Mouse (Mus musculus) neural tube, embryonic 13.5 days (tissue): ENCODE data around the gene Bcas3. TPM values are rescaled to one million over a fixed set of nuclear protein-coding genes. Genes with fewer than 3 reads are reported as not detected.

Experiments
- ATAC-seq: fragments of 200-750 bp; cut with Nextera tagmentation; 2 replicates; pipeline ENCODE4 v1.8.0; 2017; ENCODE audit warnings: low read depth, mild to moderate bottlenecking, moderate TSS enrichment, moderate library complexity
- H3K27ac ChIP-seq: fragments of 300-500 bp; sonication (generic); replicated peaks from 2 replicates; pipeline ENCODE4 v1.5.1; 2015; ENCODE audit warnings: moderate library complexity, mild to moderate bottlenecking, inconsistent platforms
- H3K27me3 ChIP-seq: fragments of 300-500 bp; sonication (generic); 2 replicates; pipeline ENCODE4 v1.6.1; 2015; ENCODE audit warnings: mild to moderate bottlenecking, inconsistent platforms
- H3K36me3 ChIP-seq: fragments of 300-500 bp; sonication (generic); 2 replicates; pipeline ENCODE4 v1.6.1; 2015; ENCODE audit warnings: mild to moderate bottlenecking, inconsistent platforms
- H3K4me1 ChIP-seq: fragments of 300-500 bp; sonication (generic); replicated peaks from 2 replicates; pipeline ENCODE4 v1.6.1; 2015; ENCODE audit warnings: inconsistent platforms
- H3K4me2 ChIP-seq: fragments of 300-500 bp; sonication (generic); 2 replicates; pipeline ENCODE4 v1.6.1; 2015; ENCODE audit warnings: inconsistent platforms, mild to moderate bottlenecking, moderate library complexity
- H3K4me3 ChIP-seq: fragments of 300-500 bp; sonication (generic); 2 replicates; pipeline ENCODE4 v1.5.1; 2015; ENCODE audit warnings: mild to moderate bottlenecking, inconsistent platforms
- H3K9ac ChIP-seq: fragments of 300-500 bp; sonication (generic); 2 replicates; pipeline ENCODE4 v1.6.1; 2015; ENCODE audit warnings: moderate library complexity, mild to moderate bottlenecking, inconsistent platforms
- H3K9me3 ChIP-seq: fragments of 300-500 bp; sonication (generic); 2 replicates; pipeline ENCODE4 v1.6.1; 2016; ENCODE audit warnings: inconsistent platforms
- WGBS: fragments of 180-500 bp; shearing (Covaris S2); methylation state at CpG from one replicate; pipeline ENCODE4 v1.1.7; 2015; 5-methylcytosine and 5-hydroxymethylcytosine counted together
- polyA plus RNA-seq: library from polyadenylated mRNA; unstranded; fragments of >200 nt; fragmentation: Nextera tagmentation; extraction: Ambion mirVana; gene quantifications from 2 replicates; pipeline ENCODE4 v1.2.1, GENCODE M21; 2015

Bcas3 gene
- polyA plus RNA-seq, 1 experiment from 2014 or later, result 37.7 TPM

- Histone ChIP-seq H3K4me3 (peak overlapping the region; percentile 42), H3K4me1 (peaks cover 46% of the 10 kb centered on the region), H3K9me3 (no peaks in the 10 kb centered on the region), H3K27ac (no peak overlapping the region), H3K27me3 (peaks cover 95% of the 10 kb centered on the region), H3K4me2 (peak overlapping the region; percentile 74), H3K9ac (no peak overlapping the region; the same call in 1 of the 2 replicates), H3K36me3 (no peaks in the 10 kb centered on the region)
- no peak for ATAC-seq
- 4% methylated on average over 24 of the region's 24 CpGs for WGBS
These were observed 489.8 kb downstream of the Bcas3 start for GRCm38 (mm10) chr11:85842596-85843346.

GRCm38 (mm10) chr11:85843347-85843692 is 490.4 kb downstream of the Bcas3 start:
- H3K9ac ChIP-seq, result peak overlapping the region; percentile 49
- peak; percentile 24; the same call in 1 of the 2 replicates for ATAC-seq

GRCm38 (mm10) chr11:85844144-85844965 is 491.4 kb downstream of the Bcas3 start:
- Histone ChIP-seq H3K27me3 (peaks cover 86% of the 10 kb centered on the region), H3K4me3 (peak overlapping the region; percentile 42), H3K27ac (0 out of 2 replicates have a peak overlapping the region, but pooled peaks have one; percentile 52), H3K9me3 (no peaks in the 10 kb centered on the region), H3K4me1 (peaks cover 39% of the 10 kb centered on the region), H3K9ac (peak overlapping the region; percentile 54), H3K36me3 (no peaks in the 10 kb centered on the region), H3K4me2 (peak overlapping the region; percentile 74)
- ATAC-seq, result peak; percentile 61
- under 1% methylated on average over 54 of the region's 54 CpGs for whole genome bisulfite sequencing

More at GRCm38 (mm10) chr11:85843347-85843692, 490.4 kb downstream of the Bcas3 start:
- peak overlapping the region; percentile 52 for H3K27ac ChIP-seq
- H3K4me2 ChIP-seq, result peak overlapping the region; percentile 74
- peak overlapping the region; percentile 42 for H3K4me3 ChIP-seq
- H3K4me1 ChIP-seq, result peaks cover 40% of the 10 kb centered on the region
- H3K9me3 ChIP-seq, result no peaks in the 10 kb centered on the region
- under 1% methylated on average over 18 of the region's 18 CpGs for WGBS
- peaks cover 93% of the 10 kb centered on the region for H3K27me3 ChIP-seq
- no peaks in the 10 kb centered on the region for H3K36me3 ChIP-seq

DNA sequence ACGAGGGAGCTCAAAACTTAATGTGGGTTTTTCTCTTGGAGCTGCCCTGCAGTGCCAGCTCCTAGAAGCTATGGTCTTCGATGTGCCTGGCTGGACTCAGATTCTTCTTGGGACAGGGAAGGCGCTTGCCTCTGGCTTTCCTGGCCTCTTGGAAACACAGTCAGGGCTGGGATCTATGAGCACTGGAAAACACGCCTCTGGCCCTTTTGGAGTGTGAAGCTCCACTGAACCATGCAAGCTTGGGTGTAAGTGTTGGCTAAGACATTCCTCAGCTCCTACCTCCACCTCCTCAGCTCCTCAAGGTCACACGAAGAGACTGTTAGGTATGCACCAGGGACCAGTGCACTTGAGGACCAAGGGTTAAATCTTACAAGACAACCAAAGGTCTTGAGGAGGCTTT is 492.0 kb downstream of the Bcas3 start:
- Histone ChIP-seq H3K4me2 (peak overlapping the region; percentile 74), H3K4me3 (no peak overlapping the region), H3K9ac (no peak overlapping the region), H3K27me3 (peaks cover 82% of the 10 kb centered on the region), H3K9me3 (no peaks in the 10 kb centered on the region), H3K4me1 (peaks cover 39% of the 10 kb centered on the region), H3K36me3 (no peaks in the 10 kb centered on the region), H3K27ac (no peak overlapping the region)
- no peak for ATAC-seq
- WGBS, result 25% methylated on average over 5 of the region's 5 CpGs

DNA sequence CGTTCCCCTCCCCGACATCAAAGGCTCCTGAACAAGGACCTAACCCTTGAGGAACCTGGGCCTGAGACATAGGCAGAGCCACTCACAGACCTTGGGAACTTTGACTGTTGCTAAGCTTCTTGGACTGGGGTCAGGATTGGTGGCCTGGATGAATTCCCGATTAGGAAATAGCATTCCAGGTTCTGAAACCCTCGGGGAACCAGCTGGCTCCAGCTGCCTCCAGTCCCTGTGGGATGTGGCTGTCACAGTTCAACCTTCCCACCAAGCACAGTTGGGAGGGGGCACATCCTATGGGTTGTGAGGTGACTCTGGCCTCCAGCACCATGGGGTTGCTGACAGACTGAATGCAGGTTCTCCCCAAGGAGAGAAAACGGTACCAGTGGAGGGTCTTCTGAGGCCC is 493.0 kb downstream of the Bcas3 start:
- Histone ChIP-seq H3K4me2 (no peak overlapping the region), H3K27ac (no peak overlapping the region), H3K36me3 (no peaks in the 10 kb centered on the region), H3K4me3 (no peak overlapping the region), H3K4me1 (peaks cover 31% of the 10 kb centered on the region), H3K27me3 (peaks cover 79% of the 10 kb centered on the region), H3K9me3 (no peaks in the 10 kb centered on the region), H3K9ac (no peak overlapping the region)
- ATAC-seq, result no peak
- WGBS, result 38% methylated on average over 5 of the region's 5 CpGs

DNA sequence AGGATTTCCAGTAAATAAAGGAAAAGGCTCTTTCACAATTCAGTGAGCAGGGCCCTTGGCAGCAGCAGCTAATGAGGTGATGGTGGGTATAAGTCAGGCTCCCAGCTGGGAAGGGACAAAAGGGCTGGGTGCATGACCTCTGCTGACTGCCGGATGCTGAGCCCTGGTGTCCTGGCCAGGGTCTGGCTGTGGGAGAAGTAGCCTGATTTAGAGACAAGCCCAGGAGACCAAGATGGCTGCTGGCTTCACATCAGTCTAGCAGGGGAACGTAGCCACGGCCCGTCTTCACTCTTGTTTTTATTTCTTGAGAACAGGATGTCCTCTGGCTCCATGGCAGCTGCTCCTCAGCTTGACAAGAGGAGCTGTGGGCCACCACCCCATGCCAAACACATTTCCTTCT is 493.5 kb downstream of the Bcas3 start:
- no peak overlapping the region for H3K4me2 ChIP-seq
- no peak overlapping the region for H3K4me3 ChIP-seq
- ATAC-seq, result no peak
- no peak overlapping the region for H3K9ac ChIP-seq
- H3K4me1 ChIP-seq, result peaks cover 27% of the 10 kb centered on the region
- peaks cover 73% of the 10 kb centered on the region for H3K27me3 ChIP-seq
- H3K9me3 ChIP-seq, result no peaks in the 10 kb centered on the region
- WGBS, result 35% methylated on average over 4 of the region's 4 CpGs
- no peak overlapping the region for H3K27ac ChIP-seq
- no peaks in the 10 kb centered on the region for H3K36me3 ChIP-seq

DNA sequence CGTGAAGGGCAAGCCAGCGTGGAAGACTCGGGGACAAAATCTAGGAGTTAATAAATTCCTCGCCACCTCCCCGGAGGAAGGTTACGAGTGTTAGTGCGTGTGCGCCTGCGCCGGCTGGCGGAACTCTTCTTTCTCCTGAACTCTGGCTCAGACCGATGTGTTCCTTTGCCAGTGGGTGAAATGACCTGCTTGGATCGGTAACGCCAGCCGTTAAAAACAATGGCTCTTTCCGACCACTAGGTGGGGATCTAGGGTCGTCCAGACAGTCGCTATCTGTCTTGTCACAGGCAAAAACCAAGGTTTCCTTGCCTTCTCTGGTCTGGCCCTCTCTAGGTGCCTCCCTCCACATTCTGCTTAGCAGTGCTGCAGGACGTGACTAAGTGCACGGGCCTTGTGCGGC is 496.1 kb downstream of the Bcas3 start:
- no peak overlapping the region for H3K27ac ChIP-seq
- H3K36me3 ChIP-seq, result no peaks in the 10 kb centered on the region
- H3K9me3 ChIP-seq, result no peaks in the 10 kb centered on the region
- peak; percentile 67; the same call in 1 of the 2 replicates for ATAC-seq
- H3K9ac ChIP-seq, result 0 out of 2 replicates have a peak overlapping the region, but pooled peaks have one; percentile 39
- peaks cover 6% of the 10 kb centered on the region for H3K4me1 ChIP-seq
- peak overlapping the region; percentile 30 for H3K4me3 ChIP-seq
- H3K27me3 ChIP-seq, result peaks cover 48% of the 10 kb centered on the region
- 2% methylated on average over 21 of the region's 21 CpGs for WGBS
- H3K4me2 ChIP-seq, result peak overlapping the region; percentile 62

DNA sequence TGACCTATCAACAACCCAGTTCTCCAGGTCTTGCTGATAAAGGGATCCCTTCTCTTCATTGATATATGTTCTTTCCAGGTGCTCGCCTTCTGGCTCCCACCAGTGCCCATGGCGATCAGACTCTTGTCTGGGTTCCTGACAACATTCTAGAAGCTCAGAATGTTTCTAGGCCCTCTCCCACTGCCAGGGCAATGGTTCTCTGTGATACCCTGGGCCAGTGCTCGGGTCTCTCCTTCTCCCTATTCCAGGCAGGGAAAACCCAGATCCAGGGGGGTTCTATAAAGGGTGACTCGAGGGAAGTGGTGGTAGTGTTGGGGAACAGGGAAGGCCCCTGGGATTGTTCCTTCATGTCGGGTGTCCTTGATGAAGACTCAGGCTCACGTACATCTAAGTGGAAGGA is 497.3 kb downstream of the Bcas3 start, which contains the start of gene Gm11444:
Gene Gm11444, minus strand, starts transcription at position 101 of the 400 bp plus-strand sequence.
- no peak within 1 kb of the TSS for H3K9ac ChIP-seq
- H3K9me3 ChIP-seq, result no peaks in the 10 kb centered on the region
- H3K27ac ChIP-seq, result no peak within 1 kb of the TSS
- no peaks in the 10 kb centered on the region for H3K36me3 ChIP-seq
- peak within 1 kb of the TSS; percentile 30; the same call in 1 of the 2 replicates for H3K4me3 ChIP-seq
- no peaks in the 10 kb centered on the region for H3K4me1 ChIP-seq
- no peak for ATAC-seq
- 80% methylated on average over 6 of the region's 6 CpGs for WGBS
- H3K4me2 ChIP-seq, result peak within 1 kb of the TSS; percentile 62
- peaks cover 36% of the 10 kb centered on the region for H3K27me3 ChIP-seq

- WGBS, result 42% methylated on average over 6 of the region's 6 CpGs
- H3K4me2 ChIP-seq, result no peak overlapping the region
- H3K4me3 ChIP-seq, result no peak overlapping the region
- H3K27ac ChIP-seq, result no peak overlapping the region
- no peaks in the 10 kb centered on the region for H3K36me3 ChIP-seq
- H3K9me3 ChIP-seq, result no peaks in the 10 kb centered on the region
- ATAC-seq, result no peak
- H3K9ac ChIP-seq, result no peak overlapping the region
- H3K27me3 ChIP-seq, result peaks cover 31% of the 10 kb centered on the region
- no peaks in the 10 kb centered on the region for H3K4me1 ChIP-seq
These were observed 497.8 kb downstream of the Bcas3 start for GRCm38 (mm10) chr11:85850758-85851157.

- no peak overlapping the region for H3K4me2 ChIP-seq
- H3K4me3 ChIP-seq, result no peak overlapping the region
- no peak for ATAC-seq
- H3K36me3 ChIP-seq, result no peaks in the 10 kb centered on the region
- WGBS, result 11% methylated on average over 6 of the region's 6 CpGs
- H3K27me3 ChIP-seq, result no peaks in the 10 kb centered on the region; the same call in 1 of the 2 replicates
- no peak overlapping the region for H3K9ac ChIP-seq
- H3K9me3 ChIP-seq, result no peaks in the 10 kb centered on the region
- H3K27ac ChIP-seq, result no peak overlapping the region
- no peaks in the 10 kb centered on the region for H3K4me1 ChIP-seq
These were observed 505.2 kb downstream of the Bcas3 start for GRCm38 (mm10) chr11:85857997-85858698.

GRCm38 (mm10) chr11:85864363-85864762 is 511.4 kb downstream of the Bcas3 start:
- Histone ChIP-seq H3K4me2 (no peak overlapping the region), H3K9ac (no peak overlapping the region), H3K4me3 (no peak overlapping the region), H3K4me1 (no peaks in the 10 kb centered on the region), H3K27me3 (no peaks in the 10 kb centered on the region), H3K27ac (no peak overlapping the region), H3K9me3 (no peaks in the 10 kb centered on the region), H3K36me3 (no peaks in the 10 kb centered on the region)
- WGBS, result 37% methylated on average over 7 of the region's 7 CpGs
- ATAC-seq, result no peak
